Mouse (Mus musculus): ENCODE measurements around the gene Rapgef6.
A peak's percentile ranks its signal among the peaks of the same experiment; 100 is the strongest.

Gene Rapgef6

GRCm38 (mm10) chr11:54522529-54523430, at the start of gene Rapgef6:
Gene Rapgef6 (plus strand): TSS chr11:54522847.
- peak; percentile 98 for DNase-seq (ENCODE audit: low spot score)

DNA sequence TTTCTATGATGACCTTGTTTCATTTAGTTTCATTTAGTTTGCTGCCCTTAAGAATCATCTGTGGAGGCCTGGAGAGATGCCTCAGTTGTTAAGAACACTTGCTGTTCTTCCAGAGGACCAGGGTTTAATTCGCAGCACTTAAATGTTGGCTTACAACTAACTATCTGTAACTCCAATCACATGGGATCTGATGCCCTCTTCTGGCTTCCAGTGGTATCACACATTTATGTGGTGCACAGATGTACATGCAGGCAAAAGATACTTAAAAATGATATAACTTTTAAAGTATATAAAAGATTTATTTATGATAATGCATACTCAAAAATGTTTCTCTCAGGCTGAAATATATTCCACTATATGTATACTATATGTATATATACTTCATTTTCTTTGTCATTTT, 44.2 kb upstream of the Rapgef6 start:
- no peak for DNase-seq (ENCODE audit: low spot score)

DNA sequence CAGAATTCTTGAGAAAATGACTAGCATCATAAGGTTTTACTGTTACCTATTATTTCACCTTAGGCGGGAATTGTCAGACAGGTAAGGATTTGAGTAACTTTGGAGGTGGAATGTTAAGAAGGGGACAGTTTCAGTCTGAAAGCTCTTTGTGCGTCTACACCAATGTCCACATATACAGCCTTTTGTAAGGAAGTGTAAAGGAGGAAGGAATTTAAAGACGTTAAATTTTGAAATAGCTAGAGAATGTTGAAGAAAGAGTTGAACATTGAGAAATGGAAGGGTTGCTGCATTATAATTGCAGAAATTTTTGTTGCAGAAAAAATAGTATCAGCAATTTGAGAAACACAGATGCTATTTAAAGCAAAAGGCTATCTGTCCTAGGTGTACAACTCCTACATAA, 36.6 kb upstream of the Rapgef6 start:
- no peak for DNase-seq (ENCODE audit: low spot score)

DNA sequence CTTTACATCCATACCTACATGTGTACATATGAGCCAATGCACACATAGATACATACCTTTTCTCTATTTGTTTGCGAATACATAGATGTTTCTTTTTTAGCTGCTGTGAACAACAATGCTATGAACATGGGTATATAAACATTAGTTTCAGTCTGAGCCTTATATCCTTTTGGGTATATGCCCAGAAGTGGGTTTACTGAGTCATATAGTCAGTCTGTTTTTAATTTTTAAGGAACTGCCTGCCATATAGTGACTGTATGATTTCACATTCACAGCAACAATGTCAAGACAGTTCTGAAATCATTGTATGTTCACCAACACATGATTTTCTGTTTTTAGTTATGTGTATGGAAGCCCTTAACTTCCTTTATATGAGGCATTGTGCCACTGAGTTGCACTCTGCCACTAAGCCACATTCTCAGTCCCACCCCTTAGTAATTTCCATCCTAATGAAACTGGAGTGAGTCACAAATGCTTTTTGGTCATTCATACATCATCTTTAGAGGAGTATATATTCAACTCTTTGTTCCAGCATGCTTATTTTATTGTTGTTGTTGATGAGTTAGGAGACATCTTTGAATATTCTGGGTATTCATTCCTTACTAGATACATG, 30.6 kb upstream of the Rapgef6 start:
- no peak for DNase-seq (ENCODE audit: low spot score)

DNA sequence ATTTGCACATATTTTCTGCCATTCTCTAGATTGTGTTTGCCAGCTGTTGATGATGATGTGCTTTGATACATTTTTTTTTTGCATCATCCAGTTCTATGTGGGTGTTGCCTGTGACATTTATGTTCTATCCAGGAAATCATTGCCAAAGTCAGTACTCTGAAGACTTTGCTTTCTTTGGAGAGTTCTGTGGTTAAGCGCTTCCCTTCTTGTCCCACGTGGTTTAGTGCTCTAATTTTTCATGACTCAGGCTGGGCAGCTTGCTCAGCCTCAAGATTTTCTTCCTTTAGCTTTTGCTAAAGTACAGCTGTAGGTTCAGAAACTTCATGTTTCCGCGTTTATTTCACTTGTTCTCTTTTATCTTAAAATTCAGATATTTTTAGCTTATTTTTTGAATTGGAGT, 30.1 kb upstream of the Rapgef6 start:
- DNase-seq (ENCODE audit: low spot score): no peak

DNA sequence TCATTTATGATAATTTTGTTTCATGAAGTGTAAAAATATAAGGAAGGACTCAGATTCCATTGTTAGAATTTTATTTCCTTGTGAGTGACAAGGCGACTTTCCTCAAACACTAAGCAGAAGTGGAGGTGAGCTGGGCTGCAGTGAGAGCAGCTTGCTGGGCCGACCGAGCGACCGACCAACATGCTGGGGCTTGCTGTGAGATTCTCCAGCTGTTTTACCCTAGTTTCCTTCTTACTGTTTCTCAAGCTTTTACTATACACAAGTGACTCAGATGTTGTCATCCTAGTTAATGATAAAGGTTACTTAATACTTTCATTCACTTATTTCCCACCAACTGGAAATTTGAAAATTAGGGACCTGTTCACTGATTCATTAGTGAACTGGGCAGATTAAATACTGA, 22.8 kb upstream of the Rapgef6 start:
- no peak for DNase-seq (ENCODE audit: low spot score)

DNA sequence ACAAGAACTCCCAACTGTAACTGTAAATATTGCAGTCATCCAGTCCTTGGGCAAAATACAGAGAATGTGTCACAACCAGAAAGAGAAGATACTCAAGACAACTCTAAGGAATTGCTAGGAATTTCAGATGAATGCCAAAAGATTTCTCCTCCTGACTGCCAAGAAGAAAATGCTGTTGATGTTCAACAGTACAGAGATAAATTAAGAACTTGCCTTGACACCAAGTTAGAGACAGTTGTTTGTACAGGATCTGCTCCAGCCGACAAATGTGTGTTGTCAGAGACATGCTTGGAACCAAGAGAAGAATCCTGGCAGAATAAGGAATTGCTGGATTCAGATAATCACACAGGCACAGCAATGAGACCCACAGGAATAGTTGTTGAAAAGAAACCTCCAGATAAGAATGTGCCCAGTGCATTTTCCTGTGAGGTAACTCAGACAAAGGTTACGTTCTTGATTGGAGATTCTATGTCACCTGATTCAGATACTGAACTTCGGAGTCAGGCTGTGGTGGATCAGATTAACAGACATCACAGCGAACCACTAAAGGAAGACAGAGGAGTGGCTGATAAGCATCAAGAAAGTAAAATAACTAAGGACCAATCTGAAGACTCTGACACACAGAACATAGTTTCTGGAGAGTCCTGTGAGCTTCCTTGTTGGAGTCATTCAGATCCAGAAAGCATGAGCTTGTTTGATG, 20.0 kb upstream of the Rapgef6 start:
- no peak for DNase-seq (ENCODE audit: low spot score)

- no peak for DNase-seq (ENCODE audit: low spot score)
Measured at GRCm38 (mm10) chr11:54513584-54513983, 9.1 kb upstream of the Rapgef6 start.

GRCm38 (mm10) chr11:54521927-54522528, 619 bp upstream of the Rapgef6 start:
- DNase-seq (ENCODE audit: low spot score): no peak

DNA sequence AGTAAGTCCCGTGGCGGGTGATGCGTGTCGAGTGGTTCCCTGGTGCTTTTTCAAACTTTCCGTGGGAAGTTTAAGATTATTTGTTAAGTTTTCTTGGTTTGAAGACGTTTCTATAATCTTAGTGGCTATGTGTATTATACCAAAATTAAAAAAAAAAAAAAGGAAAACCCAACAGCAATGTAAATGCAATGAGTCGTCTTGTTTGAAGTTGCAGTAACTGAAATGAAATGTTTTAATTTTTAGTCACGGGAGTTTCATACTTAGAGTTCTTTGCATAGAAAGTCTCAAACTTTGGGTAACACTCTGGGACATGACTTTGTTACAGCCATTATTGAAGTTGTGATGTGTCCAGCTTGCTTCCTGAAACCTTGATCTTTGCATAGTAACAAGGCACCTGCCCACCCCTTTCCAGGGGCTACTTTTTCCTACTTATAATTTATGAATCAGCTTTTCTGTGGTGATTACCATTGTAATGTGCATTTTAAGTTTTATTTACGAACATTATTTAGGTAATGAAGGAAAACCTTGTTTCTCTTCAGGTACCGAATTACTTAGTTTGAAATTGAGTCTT, 869 bp downstream of the Rapgef6 start:
- no peak for DNase-seq (ENCODE audit: low spot score)

DNA sequence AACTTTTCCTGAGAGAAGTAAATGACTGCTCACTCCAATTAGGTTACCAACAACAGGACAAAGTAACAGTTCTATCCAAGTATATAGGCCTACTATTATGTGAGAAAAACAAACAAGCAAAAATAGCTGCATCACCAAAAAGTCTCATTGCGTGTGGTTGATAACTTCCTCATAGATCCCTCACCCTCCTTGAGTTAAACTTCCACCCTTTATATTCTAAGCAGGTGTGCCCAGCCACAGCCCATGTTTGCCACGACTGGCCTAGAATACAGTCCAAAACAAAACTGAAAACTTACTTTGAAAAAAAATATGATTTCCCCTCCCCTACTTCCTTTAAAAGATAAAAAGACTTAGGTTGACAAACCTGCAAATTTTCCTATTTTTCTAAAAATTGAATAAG, 5.4 kb downstream of the Rapgef6 start:
- no peak for DNase-seq (ENCODE audit: low spot score)

GRCm38 (mm10) chr11:54530391-54530790, 7.7 kb downstream of the Rapgef6 start:
- peak; percentile 42 for DNase-seq (ENCODE audit: low spot score)

DNA sequence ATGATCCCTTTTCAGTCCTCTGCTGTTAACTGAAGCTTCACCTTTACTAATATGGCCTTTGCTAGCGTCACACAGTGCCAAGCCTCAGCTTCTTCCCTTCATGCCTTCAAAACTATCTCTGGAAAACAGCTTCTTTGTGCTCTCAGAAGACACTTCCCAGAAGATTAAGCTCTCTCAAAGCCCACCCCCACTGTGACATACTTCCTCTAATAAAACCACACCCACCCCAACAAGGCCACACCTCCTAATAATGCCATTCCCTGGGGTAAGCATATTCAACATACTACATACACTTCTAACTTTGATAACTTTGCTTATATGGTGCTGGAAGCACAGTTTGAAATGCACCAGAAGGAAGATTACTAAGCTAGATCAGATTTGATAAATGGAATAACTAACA, 8.3 kb downstream of the Rapgef6 start:
- DNase-seq (ENCODE audit: low spot score): no peak

DNA sequence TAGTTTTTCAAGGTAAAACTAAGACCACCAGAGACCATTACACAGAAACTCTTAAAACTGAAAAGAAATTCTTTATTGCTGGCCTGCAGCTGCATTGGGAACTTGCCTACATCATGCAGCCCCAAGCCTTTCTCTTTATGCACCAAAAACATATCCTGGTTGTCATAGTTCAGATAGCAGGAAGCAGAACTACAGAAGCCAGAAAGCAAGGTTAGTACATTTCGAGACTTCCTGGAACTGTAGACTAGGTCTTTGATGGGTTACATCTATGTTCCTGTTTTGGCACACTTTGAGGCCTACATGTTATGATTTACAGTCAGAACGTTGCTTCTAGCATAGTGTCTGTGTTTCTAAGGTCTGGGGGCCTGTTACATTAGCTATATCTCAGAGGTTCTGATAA, 11.2 kb downstream of the Rapgef6 start:
- DNase-seq (ENCODE audit: low spot score): no peak

GRCm38 (mm10) chr11:54534871-54535270, 12.2 kb downstream of the Rapgef6 start:
- peak; percentile 78 for DNase-seq (ENCODE audit: low spot score)

DNA sequence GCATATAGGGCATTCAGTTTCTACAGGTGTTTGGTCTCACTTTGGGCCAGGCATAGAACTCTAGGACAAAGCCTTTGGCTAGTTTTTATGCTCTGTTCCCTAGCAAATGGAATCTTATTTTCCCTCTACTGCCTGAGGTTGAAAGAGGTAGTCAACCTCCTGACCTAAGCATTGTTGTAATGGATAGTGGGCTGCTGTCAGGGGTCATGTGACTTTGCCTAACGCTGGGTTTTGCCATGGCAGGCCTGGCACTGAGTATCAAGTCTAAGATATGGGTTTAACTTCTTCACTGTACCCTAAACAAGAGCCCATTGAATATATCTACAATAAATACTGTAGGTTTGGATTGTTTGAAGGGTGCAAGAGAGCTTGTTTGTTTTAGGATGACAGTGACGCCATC, 16.4 kb downstream of the Rapgef6 start:
- DNase-seq (ENCODE audit: low spot score): no peak

- DNase-seq (ENCODE audit: low spot score): no peak
Measured at GRCm38 (mm10) chr11:54539486-54539885, 16.8 kb downstream of the Rapgef6 start.

- DNase-seq (ENCODE audit: low spot score): no peak
Measured at GRCm38 (mm10) chr11:54540328-54540727, 17.7 kb downstream of the Rapgef6 start.

DNA sequence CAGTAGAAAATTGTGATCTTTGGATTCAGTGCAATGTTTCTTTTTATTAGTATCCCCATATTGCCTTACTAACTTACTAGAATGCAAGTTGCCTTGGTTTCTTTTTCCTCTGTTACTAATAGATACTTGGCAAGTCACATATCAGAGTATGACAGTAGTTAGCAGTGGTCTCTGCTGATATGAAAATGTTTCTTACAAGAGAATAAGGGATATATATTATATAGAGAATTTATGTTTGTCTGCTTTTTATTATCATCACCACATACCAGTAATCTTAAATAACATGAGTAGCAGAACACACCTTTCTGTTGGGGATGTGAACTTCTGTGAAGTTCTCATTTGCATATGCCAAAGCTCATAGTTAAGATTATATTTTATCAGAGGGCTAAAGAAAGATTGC, 19.8 kb downstream of the Rapgef6 start:
- DNase-seq (ENCODE audit: low spot score): no peak

- DNase-seq (ENCODE audit: low spot score): no peak
Measured at GRCm38 (mm10) chr11:54554970-54555369, 32.3 kb downstream of the Rapgef6 start.

GRCm38 (mm10) chr11:54562761-54563160, 40.1 kb downstream of the Rapgef6 start:
- no peak for DNase-seq (ENCODE audit: low spot score)

GRCm38 (mm10) chr11:54567959-54568358, 45.3 kb downstream of the Rapgef6 start:
- no peak for DNase-seq (ENCODE audit: low spot score)

All from ovary, postnatal 14 days (tissue).